Mouse (Mus musculus) myocyte (in vitro differentiated cells): ENCODE measurements at regions not wholly inside any gene's neighbourhood (a gene's known extent, or its start where the extent isn't known, plus 50 kb on each side); places are given as distances from the start of the nearest gene placed in this dataset.

Experiments
- CEBPB ChIP-seq: IDR thresholded peaks from 2 replicates; pipeline ENCODE4 v1.6.1; 2011; ENCODE audit warnings: mild to moderate bottlenecking, moderate library complexity; ENCODE audit not compliant: poor library complexity, insufficient read depth, severe bottlenecking
- MAX ChIP-seq: IDR thresholded peaks from one replicate; pipeline ENCODE4 v1.6.1; 2011; ENCODE audit warnings: low read depth, mild to moderate bottlenecking, control low read depth
- MYOD1 ChIP-seq, 3 experiments: IDR thresholded peaks; one replicate each; pipeline ENCODE4 v1.6.1; 2011; ENCODE audit warnings: control low read depth in 2 of 3, low read depth in 2 of 3, mild to moderate bottlenecking in 2 of 3, moderate library complexity in 1 of 3; ENCODE audit not compliant: insufficient read length in 2 of 3, control insufficient read depth in 1 of 3
- POLR2A ChIP-seq: IDR thresholded peaks from one replicate; pipeline ENCODE4 v1.6.1; 2011; ENCODE audit warnings: low read depth, mild to moderate bottlenecking, control low read depth, moderate library complexity; ENCODE audit not compliant: insufficient read length
- POLR2AphosphoS2 ChIP-seq: IDR thresholded peaks from one replicate; pipeline ENCODE4 v1.6.1; 2011; ENCODE audit warnings: low read depth, control low read depth; ENCODE audit not compliant: insufficient read length
- TCF12 ChIP-seq: IDR thresholded peaks from one replicate; pipeline ENCODE4 v1.6.1; 2011; ENCODE audit warnings: mild to moderate bottlenecking, control low read depth; ENCODE audit not compliant: poor library complexity, insufficient read depth, severe bottlenecking
- USF1 ChIP-seq: IDR thresholded peaks from one replicate; pipeline ENCODE4 v1.6.1; 2011; ENCODE audit warnings: low read depth, mild to moderate bottlenecking, control low read depth, moderate library complexity

DNA sequence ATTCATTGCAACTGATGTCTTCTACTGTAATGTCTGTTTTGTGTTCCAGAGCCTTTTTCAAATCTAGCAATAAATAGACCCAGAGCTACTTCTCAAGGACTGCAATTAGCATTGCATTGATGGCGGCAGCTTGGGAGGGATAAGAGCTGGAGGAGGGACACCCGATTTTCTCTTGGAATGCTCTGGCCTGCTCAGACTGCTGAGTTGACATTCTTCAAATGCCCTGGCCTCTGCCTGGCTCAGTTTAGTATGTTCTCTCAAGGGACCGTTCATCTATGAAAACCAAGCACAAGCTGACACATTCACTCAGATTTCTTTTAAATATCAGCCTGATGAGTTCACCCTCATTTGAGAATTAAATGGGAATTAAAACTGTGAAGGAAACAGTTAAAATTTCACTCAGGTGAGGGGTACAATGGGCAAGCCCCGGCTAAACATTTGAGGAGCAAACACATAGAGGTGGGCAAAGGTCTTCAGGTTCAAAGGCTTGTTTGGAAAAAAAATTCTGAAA, 70.5 kb upstream of the Bcl6 start:
- TF ChIP-seq CEBPB (no peak), POLR2A (no peak), MAX (no peak), POLR2AphosphoS2 (no peak), TCF12 (no peak), MYOD1 (IDR thresholded peaks at IDR 0.05; ENCODE audit: control insufficient read depth in 1 of 3, insufficient read length in 2 of 3, low read depth in 2 of 3) (no peak), USF1 (no peak)
